Mouse (Mus musculus) limb, embryonic 12.5 days (tissue): Measurements from ENCODE around the gene Lman1l. TPM values are rescaled to one million over a fixed set of nuclear protein-coding genes. Genes with fewer than 3 reads are reported as not detected.

Experiments
- ATAC-seq: fragments of 200-750 bp; cut with Nextera tagmentation; 2 replicates; pipeline ENCODE4 v1.8.0; 2017; ENCODE audit warnings: low read depth, moderate TSS enrichment; ENCODE audit not compliant: insufficient number of reproducible peaks, insufficient read depth, low FRiP score, low TSS enrichment
- H3K27ac ChIP-seq: fragments of 300-500 bp; sonication (generic); 2 replicates; pipeline ENCODE4 v1.5.1; 2016; ENCODE audit warnings: mild to moderate bottlenecking, moderate library complexity
- H3K27me3 ChIP-seq: fragments of 300-500 bp; sonication (generic); 2 replicates; pipeline ENCODE4 v1.6.1; 2016; ENCODE audit warnings: mild to moderate bottlenecking, moderate library complexity
- H3K36me3 ChIP-seq: fragments of 300-500 bp; sonication (generic); 2 replicates; pipeline ENCODE4 v1.6.1; 2016; ENCODE audit warnings: mild to moderate bottlenecking, moderate library complexity
- H3K4me1 ChIP-seq: fragments of 300-500 bp; sonication (generic); replicated peaks from 2 replicates; pipeline ENCODE4 v1.6.1; 2016
- H3K4me2 ChIP-seq: fragments of 300-500 bp; sonication (generic); 2 replicates; pipeline ENCODE4 v1.6.1; 2016; ENCODE audit warnings: mild to moderate bottlenecking, moderate library complexity
- H3K4me3 ChIP-seq: fragments of 300-500 bp; sonication (generic); replicated peaks from 2 replicates; pipeline ENCODE4 v1.5.1; 2016; ENCODE audit warnings: mild to moderate bottlenecking
- H3K9ac ChIP-seq: fragments of 300-500 bp; sonication (generic); replicated peaks from 2 replicates; pipeline ENCODE4 v1.6.1; 2016; ENCODE audit warnings: mild to moderate bottlenecking, moderate library complexity
- H3K9me3 ChIP-seq: fragments of 300-500 bp; sonication (generic); 2 replicates; pipeline ENCODE4 v1.6.1; 2016; ENCODE audit warnings: mild to moderate bottlenecking, moderate library complexity
- WGBS: fragments of 180-500 bp; shearing (Covaris S2); methylation state at CpG from one replicate; pipeline ENCODE4 v1.1.7; 2016; 5-methylcytosine and 5-hydroxymethylcytosine counted together
- polyA plus RNA-seq: library from polyadenylated mRNA; unstranded; fragments of >200 nt; fragmentation: Nextera tagmentation; extraction: Ambion mirVana; gene quantifications from 2 replicates; pipeline ENCODE4 v1.2.1, GENCODE M21; 2016

Gene Lman1l
- polyA plus RNA-seq, 1 experiment from 2014 or later, result not detected

GRCm38 (mm10) chr9:57656631-57657350, 36.2 kb upstream of the Lman1l start:
- H3K36me3 ChIP-seq, result no peaks in the 10 kb centered on the region
- H3K9me3 ChIP-seq, result no peaks in the 10 kb centered on the region
- no peak overlapping the region for H3K4me2 ChIP-seq
- 86% methylated on average over 19 of the region's 19 CpGs for WGBS
- no peak overlapping the region for H3K4me3 ChIP-seq
- H3K27me3 ChIP-seq, result peaks cover 24% of the 10 kb centered on the region
- H3K27ac ChIP-seq, result no peak overlapping the region
- ATAC-seq, result no peak
- no peak overlapping the region for H3K9ac ChIP-seq
- H3K4me1 ChIP-seq, result 0 out of 2 replicates have a peak, but pooled peaks cover 8% of the 10 kb centered on the region

DNA sequence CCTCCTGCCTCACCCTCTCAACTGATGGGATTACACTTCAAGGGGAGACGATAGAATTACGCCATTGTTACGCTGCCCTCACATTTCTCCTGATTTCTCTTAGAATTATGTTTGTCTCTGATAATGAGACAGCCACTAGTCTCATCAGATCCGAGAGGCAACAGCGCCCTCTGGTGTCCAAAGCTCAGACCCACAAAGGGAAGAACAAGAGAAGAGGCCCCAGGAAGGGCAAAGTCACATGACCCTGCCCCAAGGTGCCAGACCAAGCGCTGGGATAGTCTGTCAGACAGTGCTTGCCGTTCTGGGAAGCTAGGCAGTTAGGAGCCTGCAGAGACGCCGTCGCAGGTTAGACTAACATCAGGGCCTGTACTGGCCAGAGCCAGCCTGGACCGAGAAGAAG, 35.2 kb upstream of the Lman1l start:
- ATAC-seq, result no peak
- Histone ChIP-seq H3K27me3 (peaks cover 24% of the 10 kb centered on the region), H3K9me3 (no peaks in the 10 kb centered on the region), H3K36me3 (no peaks in the 10 kb centered on the region), H3K27ac (no peak overlapping the region), H3K4me3 (peak overlapping the region; percentile 19; the same call in 1 of the 2 replicates), H3K9ac (no peak overlapping the region; the same call in 1 of the 2 replicates), H3K4me2 (peak overlapping the region; percentile 54), H3K4me1 (peaks cover 16% of the 10 kb centered on the region)
- 4% methylated on average over 11 of the region's 11 CpGs for WGBS

DNA sequence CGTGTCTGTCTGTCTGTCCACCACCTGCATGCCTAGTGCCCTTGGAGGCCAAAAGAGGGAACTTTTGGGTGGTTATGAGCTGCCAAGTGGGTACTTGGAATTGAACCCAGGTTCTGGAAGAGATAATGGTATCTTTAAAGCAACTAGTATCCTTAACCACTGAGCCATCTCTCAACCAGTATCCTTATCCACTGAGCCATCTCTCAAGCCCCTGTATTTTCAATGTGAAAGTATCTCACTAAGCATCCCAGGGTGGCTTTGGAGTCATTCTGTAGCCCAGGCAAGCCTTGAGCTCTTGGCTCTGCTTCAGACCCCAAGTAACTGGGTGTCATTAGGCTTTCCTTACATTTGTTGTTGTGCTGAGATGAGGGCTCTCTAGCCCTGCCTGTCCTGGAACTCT, 34.4 kb upstream of the Lman1l start:
- Histone ChIP-seq H3K4me3 (no peak overlapping the region), H3K27me3 (peaks cover 24% of the 10 kb centered on the region), H3K9ac (no peak overlapping the region), H3K9me3 (no peaks in the 10 kb centered on the region), H3K36me3 (no peaks in the 10 kb centered on the region), H3K27ac (no peak overlapping the region), H3K4me2 (no peak overlapping the region), H3K4me1 (peaks cover 21% of the 10 kb centered on the region)
- ATAC-seq, result no peak
- 79% methylated on average over 1 of the region's 1 CpGs for WGBS

GRCm38 (mm10) chr9:57653283-57653682, 32.7 kb upstream of the Lman1l start, which contains the start of gene Csk:
Gene Csk (minus strand): TSS chr9:57653631.
- WGBS, result 59% methylated on average over 5 of the region's 5 CpGs
- no peak within 1 kb of the TSS for H3K27ac ChIP-seq
- H3K4me2 ChIP-seq, result no peak within 1 kb of the TSS
- ATAC-seq, result no peak
- H3K36me3 ChIP-seq, result no peaks in the 10 kb centered on the region
- no peak within 1 kb of the TSS for H3K9ac ChIP-seq
- no peak within 1 kb of the TSS for H3K4me3 ChIP-seq
- peaks cover 21% of the 10 kb centered on the region for H3K4me1 ChIP-seq
- peaks cover 24% of the 10 kb centered on the region for H3K27me3 ChIP-seq
- H3K9me3 ChIP-seq, result no peaks in the 10 kb centered on the region

DNA sequence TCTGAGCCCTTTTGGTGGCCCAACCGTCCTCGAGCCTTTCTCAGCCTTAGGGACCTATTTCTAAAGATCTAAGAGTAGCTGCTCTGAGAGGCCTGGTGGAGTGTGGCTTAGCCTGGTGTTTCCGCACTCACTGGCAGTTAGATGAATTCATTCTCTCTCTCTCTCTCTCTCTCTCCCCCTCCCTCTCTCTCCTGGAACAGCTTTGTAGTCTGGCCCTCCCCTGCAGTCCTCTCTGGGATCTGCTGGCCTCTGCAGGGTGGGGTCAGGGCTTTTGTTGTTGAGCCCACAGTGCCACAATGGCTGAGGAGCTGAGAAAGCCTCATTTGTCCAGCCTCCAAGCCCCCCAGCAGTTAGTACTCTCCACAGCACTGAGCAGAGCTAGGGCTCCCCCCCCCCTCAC, 32.3 kb upstream of the Lman1l start:
- Histone ChIP-seq H3K9ac (no peak overlapping the region), H3K27ac (no peak overlapping the region), H3K9me3 (no peaks in the 10 kb centered on the region), H3K4me3 (no peak overlapping the region), H3K4me2 (no peak overlapping the region), H3K36me3 (no peaks in the 10 kb centered on the region), H3K4me1 (peaks cover 21% of the 10 kb centered on the region), H3K27me3 (peaks cover 24% of the 10 kb centered on the region)
- ATAC-seq, result no peak
- 42% methylated on average over 3 of the region's 3 CpGs for WGBS

DNA sequence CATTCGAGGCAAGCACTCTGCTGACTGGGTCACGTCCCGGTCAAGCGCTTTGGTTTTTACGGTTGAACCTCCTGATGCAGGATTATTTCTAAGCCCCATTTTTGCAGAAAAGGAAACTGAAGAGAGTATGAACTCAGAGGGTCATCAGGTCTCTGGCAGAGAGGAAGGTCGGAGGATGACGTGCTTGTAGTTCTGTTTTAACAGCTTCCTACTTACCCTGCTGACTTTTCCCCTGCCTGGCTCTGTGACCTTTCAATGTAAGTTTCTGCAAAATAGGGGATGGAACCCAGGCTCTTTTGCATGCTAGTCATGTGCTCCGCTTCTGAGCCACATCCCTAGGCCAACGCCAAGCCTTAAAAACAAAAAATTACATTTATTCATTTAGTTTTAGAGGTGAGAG, 31.8 kb upstream of the Lman1l start:
- H3K9me3 ChIP-seq, result no peaks in the 10 kb centered on the region
- 70% methylated on average over 9 of the region's 9 CpGs for WGBS
- no peaks in the 10 kb centered on the region for H3K36me3 ChIP-seq
- ATAC-seq, result no peak
- H3K27ac ChIP-seq, result no peak overlapping the region
- H3K4me1 ChIP-seq, result peaks cover 21% of the 10 kb centered on the region
- H3K9ac ChIP-seq, result no peak overlapping the region
- no peak overlapping the region for H3K4me3 ChIP-seq
- no peak overlapping the region for H3K4me2 ChIP-seq
- H3K27me3 ChIP-seq, result peaks cover 24% of the 10 kb centered on the region

DNA sequence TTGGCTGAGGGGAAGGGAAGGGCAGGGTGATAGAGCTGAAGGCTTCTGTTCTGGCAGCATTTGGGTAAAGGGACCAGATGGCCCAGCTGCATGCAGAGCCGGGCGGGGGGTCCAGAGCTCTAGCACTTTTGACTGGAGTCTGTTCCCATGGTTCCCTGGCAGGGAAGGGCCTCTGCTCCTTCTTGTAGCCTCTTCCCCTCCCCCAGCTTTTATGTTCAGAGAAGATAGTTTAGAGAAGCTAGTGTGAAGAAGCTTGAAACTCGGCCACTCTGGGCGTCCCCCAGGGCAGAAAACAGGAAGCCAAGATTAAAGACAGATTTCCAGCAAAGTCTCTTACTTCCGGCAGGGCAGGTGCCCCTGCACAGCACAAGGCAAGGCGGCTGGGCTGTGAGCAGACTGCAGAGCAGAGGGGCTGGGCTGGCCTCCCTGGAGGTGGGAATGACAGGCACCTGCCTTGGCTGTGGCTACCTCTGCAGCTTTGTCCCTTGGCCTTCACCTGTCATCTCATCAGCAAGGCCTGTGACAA, 30.3 kb upstream of the Lman1l start:
- Histone ChIP-seq H3K27me3 (peaks cover 24% of the 10 kb centered on the region), H3K36me3 (no peaks in the 10 kb centered on the region), H3K4me3 (no peak overlapping the region), H3K9ac (no peak overlapping the region; the same call in 1 of the 2 replicates), H3K4me2 (no peak overlapping the region), H3K27ac (no peak overlapping the region), H3K4me1 (peaks cover 17% of the 10 kb centered on the region), H3K9me3 (no peaks in the 10 kb centered on the region)
- 11% methylated on average over 6 of the region's 6 CpGs for WGBS
- peak; percentile 60 for ATAC-seq

DNA sequence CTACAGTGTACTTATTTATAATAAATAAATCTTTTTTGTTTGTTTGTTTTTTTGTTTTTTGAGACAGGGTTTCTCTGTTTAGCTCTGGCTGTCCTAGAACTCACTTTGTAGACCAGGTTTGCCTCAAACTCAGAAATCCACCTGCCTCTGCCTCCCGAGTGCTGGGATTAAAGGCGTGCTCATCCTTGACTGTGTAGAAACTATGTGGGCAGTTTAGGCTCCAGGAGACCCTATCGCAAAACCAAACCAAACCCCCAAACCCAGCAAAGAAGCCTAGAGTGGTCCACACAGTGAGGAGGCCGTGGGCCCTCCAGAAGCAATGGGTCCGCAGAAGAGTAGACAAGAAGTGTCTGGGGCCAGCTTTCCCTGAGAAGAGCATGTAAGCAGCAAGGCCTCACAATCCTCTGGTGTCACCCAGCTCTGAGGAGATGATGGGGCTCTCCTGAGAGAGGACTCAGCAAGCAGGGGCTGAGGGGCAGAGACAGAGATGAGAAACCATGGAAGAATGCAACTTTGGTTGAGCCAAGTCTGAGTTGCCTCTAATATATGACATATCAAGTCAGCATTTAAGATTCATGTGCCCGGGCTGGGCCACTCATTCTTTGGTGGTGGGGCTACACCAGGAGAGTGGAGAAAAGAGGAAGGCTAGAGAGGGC, 29.7 kb upstream of the Lman1l start:
- no peak for ATAC-seq
- no peak overlapping the region for H3K9ac ChIP-seq
- no peaks in the 10 kb centered on the region for H3K9me3 ChIP-seq
- WGBS, result 83% methylated on average over 6 of the region's 6 CpGs
- H3K36me3 ChIP-seq, result no peaks in the 10 kb centered on the region
- no peak overlapping the region for H3K4me3 ChIP-seq
- H3K4me2 ChIP-seq, result no peak overlapping the region
- peaks cover 17% of the 10 kb centered on the region for H3K4me1 ChIP-seq
- H3K27me3 ChIP-seq, result peaks cover 24% of the 10 kb centered on the region
- no peak overlapping the region for H3K27ac ChIP-seq

DNA sequence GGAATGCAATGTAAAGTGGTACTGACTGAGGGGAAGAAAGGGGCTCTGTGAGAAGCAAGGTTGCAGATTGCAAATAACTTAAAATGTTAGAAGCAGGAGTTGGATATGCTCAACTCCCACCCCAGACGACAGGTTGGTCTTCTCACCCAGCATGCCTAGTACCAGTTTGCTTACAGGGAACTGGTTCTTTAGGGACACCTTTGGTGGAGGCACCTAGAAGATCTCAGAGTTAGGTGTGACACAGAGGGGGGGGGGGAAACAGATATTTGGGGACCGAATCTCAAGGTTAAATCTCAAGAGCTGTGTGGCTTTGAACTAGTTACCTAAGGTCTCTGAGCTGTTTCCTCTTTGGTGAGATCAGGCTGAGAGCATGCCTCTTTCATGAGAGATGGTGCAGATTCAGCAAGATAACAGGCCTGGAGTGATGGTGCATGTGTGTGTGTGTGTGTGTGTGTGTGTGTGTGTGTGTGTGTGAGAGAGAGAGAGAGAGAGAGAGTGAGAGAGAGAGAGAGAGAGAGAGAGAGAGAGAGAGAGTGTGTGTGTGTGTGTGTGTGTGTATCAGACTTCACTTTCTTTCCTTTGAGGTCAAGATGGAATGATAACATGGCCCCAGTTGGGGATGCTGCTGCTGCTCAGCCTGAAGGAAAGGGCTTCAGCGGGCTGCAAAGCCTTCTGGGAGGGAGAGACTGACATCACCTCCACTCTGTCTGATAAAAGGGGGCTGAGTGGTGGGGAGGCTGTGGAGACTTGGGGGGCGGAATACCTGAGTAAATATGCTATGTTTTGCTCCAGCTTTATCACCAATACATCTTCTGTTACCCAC, 26.9 kb upstream of the Lman1l start:
- WGBS, result 77% methylated on average over 4 of the region's 4 CpGs
- no peak overlapping the region for H3K9ac ChIP-seq
- H3K4me1 ChIP-seq, result peaks cover 33% of the 10 kb centered on the region

DNA sequence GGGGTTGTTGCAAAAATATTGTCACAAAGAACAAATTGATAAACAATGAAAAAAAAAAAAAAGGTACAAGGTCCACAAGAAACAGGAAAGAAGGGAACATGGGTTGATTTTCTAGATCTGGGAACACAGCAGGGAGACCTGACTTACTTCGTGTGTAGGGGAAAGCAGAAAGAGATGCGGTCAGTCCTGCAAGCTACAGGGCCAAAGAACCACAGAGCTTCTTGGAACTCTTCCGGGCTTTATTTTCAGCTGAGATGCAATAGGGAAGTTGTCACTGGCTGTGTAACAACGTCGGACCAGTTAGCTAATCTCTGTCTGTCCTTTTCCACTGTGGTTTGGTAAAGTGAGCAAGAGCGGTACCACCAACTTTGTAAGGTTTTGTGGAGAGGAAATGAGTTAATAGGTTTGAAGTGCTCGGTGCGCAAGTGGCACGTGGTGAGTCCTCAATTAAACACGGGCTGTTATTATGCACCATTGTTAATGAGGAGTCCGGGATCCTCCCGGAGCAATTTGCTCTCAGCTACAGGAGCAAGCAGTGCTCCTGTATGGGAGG, 26.1 kb upstream of the Lman1l start:
- WGBS, result 61% methylated on average over 12 of the region's 12 CpGs
- peaks cover 41% of the 10 kb centered on the region for H3K4me1 ChIP-seq
- no peak for ATAC-seq
- no peak overlapping the region for H3K4me3 ChIP-seq
- H3K27me3 ChIP-seq, result no peaks in the 10 kb centered on the region
- peaks cover 10% of the 10 kb centered on the region for H3K36me3 ChIP-seq
- no peak overlapping the region for H3K27ac ChIP-seq
- no peaks in the 10 kb centered on the region for H3K9me3 ChIP-seq
- H3K9ac ChIP-seq, result no peak overlapping the region
- H3K4me2 ChIP-seq, result no peak overlapping the region

More for the DNA sequence above, 26.9 kb upstream of the Lman1l start:
- Histone ChIP-seq H3K27me3 (no peaks in the 10 kb centered on the region), H3K27ac (no peak overlapping the region), H3K36me3 (0 out of 2 replicates have a peak, but pooled peaks cover 3% of the 10 kb centered on the region), H3K9me3 (no peaks in the 10 kb centered on the region), H3K4me2 (no peak overlapping the region), H3K4me3 (no peak overlapping the region)
- no peak for ATAC-seq
